Mouse (Mus musculus) midbrain, embryonic 14.5 days (tissue): ENCODE measurements around the gene Gm20388. TPM values are rescaled to one million over a fixed set of nuclear protein-coding genes. Genes with fewer than 3 reads are reported as not detected.

Experiments used
- ATAC-seq: fragments of 200-750 bp; cut with Nextera tagmentation; 2 replicates; pipeline ENCODE4 v1.8.0; 2017; ENCODE audit warnings: moderate number of reproducible peaks, moderate library complexity; ENCODE audit not compliant: low FRiP score, low TSS enrichment
- DNase-seq: peaks from one replicate; pipeline ENCODE4 v3.0.0-alpha.2; 2015
- H3K27ac ChIP-seq: fragments of 300-500 bp; sonication (generic); replicated peaks from 2 replicates; pipeline ENCODE4 v1.5.1; 2014; ENCODE audit warnings: mild to moderate bottlenecking, low read depth, low read length, moderate library complexity
- H3K27me3 ChIP-seq: fragments of 300-500 bp; sonication (generic); 2 replicates; pipeline ENCODE4 v1.6.1; 2014; ENCODE audit warnings: low read length, control low read depth, mixed read lengths; ENCODE audit not compliant: control insufficient read depth, insufficient read depth
- H3K36me3 ChIP-seq: fragments of 300-500 bp; sonication (generic); 2 replicates; pipeline ENCODE4 v1.6.1; 2014; ENCODE audit warnings: low read length, control low read depth; ENCODE audit not compliant: control insufficient read depth, insufficient read depth
- H3K4me1 ChIP-seq: fragments of 300-500 bp; sonication (generic); 2 replicates; pipeline ENCODE4 v1.6.1; 2014; ENCODE audit warnings: mild to moderate bottlenecking, antibody characterized with exemption, low read length, control low read depth; ENCODE audit not compliant: control insufficient read depth, insufficient read depth
- H3K4me2 ChIP-seq: fragments of 300-500 bp; sonication (generic); 2 replicates; pipeline ENCODE4 v1.6.1; 2014; ENCODE audit warnings: mild to moderate bottlenecking, low read length, moderate library complexity
- H3K4me3 ChIP-seq: fragments of 300-500 bp; sonication (generic); replicated peaks from 2 replicates; pipeline ENCODE4 v1.5.1; 2014; ENCODE audit warnings: low read depth, low read length
- H3K9ac ChIP-seq: fragments of 300-500 bp; sonication (generic); replicated peaks from 2 replicates; pipeline ENCODE4 v1.6.1; 2014; ENCODE audit warnings: mild to moderate bottlenecking, low read length, moderate library complexity
- H3K9me3 ChIP-seq: fragments of 300-500 bp; sonication (generic); 2 replicates; pipeline ENCODE4 v1.6.1; 2016; ENCODE audit warnings: low read length, control low read depth, mixed read lengths; ENCODE audit not compliant: control insufficient read depth
- WGBS: fragments of 180-500 bp; shearing (Covaris S2); extraction: QIAGEN DNeasy Blood & Tissue Kit; methylation state at CpG from one replicate; pipeline ENCODE4 v1.1.7; 2014; 5-methylcytosine and 5-hydroxymethylcytosine counted together
- polyA plus RNA-seq: library from polyadenylated mRNA; unstranded; fragments of >200 nt; fragmentation: Nextera tagmentation; extraction: Ambion mirVana; gene quantifications from 2 replicates; pipeline ENCODE4 v1.2.1, GENCODE M21; 2014

Gene Gm20388
- polyA plus RNA-seq, 1 experiment from 2014 or later, result 4.1 TPM

GRCm38 (mm10) chr8:124180681-124181445, 4270.2 kb downstream of the Gm20388 start:
- DNase-seq (no peak), ATAC-seq (no peak)
- Histone ChIP-seq H3K9ac (no peak overlapping the region), H3K27me3 (no peaks in the 10 kb centered on the region), H3K4me1 (peaks cover 11% of the 10 kb centered on the region; the same call in 1 of the 2 replicates), H3K27ac (no peak overlapping the region), H3K36me3 (no peaks in the 10 kb centered on the region), H3K4me3 (no peak overlapping the region), H3K9me3 (no peaks in the 10 kb centered on the region), H3K4me2 (no peak overlapping the region)
- 62% methylated on average over 5 of the region's 5 CpGs for WGBS

DNA sequence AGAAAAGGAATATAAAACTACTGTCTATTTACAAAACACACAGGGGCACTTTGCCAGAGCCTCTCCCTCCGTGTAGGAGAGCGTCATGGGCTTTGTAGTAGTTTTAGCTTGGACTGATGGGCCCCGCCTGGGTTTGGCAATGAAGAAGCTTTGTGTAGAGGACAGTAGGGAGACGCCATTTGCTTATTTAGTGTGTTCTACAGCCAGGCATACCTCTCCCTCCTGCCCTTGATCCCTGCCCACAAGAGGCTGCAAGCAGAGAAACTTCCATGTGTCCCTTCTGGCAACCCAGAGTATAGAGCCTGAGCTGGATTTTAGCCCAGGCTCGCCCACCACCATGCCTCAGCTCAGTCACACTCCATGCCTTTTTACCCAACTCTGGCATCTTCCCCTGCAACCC, 4271.1 kb downstream of the Gm20388 start:
- Histone ChIP-seq H3K4me3 (no peak overlapping the region), H3K27ac (no peak overlapping the region), H3K4me2 (no peak overlapping the region), H3K27me3 (no peaks in the 10 kb centered on the region), H3K9me3 (no peaks in the 10 kb centered on the region), H3K4me1 (peaks cover 10% of the 10 kb centered on the region; the same call in 1 of the 2 replicates), H3K36me3 (no peaks in the 10 kb centered on the region), H3K9ac (no peak overlapping the region)
- no peak for DNase-seq
- ATAC-seq, result no peak
- 86% methylated on average over 5 of the region's 5 CpGs for WGBS

GRCm38 (mm10) chr8:124182224-124182623, 4271.6 kb downstream of the Gm20388 start:
- DNase-seq (no peak), ATAC-seq (no peak)
- Histone ChIP-seq H3K4me3 (no peak overlapping the region), H3K36me3 (no peaks in the 10 kb centered on the region), H3K9me3 (no peaks in the 10 kb centered on the region), H3K27ac (no peak overlapping the region; the same call in 1 of the 2 replicates), H3K4me2 (no peak overlapping the region), H3K4me1 (peaks cover 9% of the 10 kb centered on the region; the same call in 1 of the 2 replicates), H3K27me3 (no peaks in the 10 kb centered on the region), H3K9ac (no peak overlapping the region)
- WGBS, result 70% methylated on average over 13 of the region's 13 CpGs

- DNase-seq, result no peak
- Histone ChIP-seq H3K36me3 (no peaks in the 10 kb centered on the region), H3K9ac (no peak overlapping the region), H3K27me3 (no peaks in the 10 kb centered on the region), H3K4me2 (no peak overlapping the region), H3K27ac (no peak overlapping the region; the same call in 1 of the 2 replicates), H3K9me3 (no peaks in the 10 kb centered on the region), H3K4me3 (no peak overlapping the region), H3K4me1 (peaks cover 9% of the 10 kb centered on the region; the same call in 1 of the 2 replicates)
- no peak for ATAC-seq
- WGBS, result 55% methylated on average over 3 of the region's 3 CpGs
Observed at GRCm38 (mm10) chr8:124184078-124184477, 4273.4 kb downstream of the Gm20388 start.

GRCm38 (mm10) chr8:124184507-124184906, 4273.9 kb downstream of the Gm20388 start:
- Histone ChIP-seq H3K9me3 (no peaks in the 10 kb centered on the region), H3K4me3 (no peak overlapping the region), H3K27me3 (no peaks in the 10 kb centered on the region), H3K4me2 (no peak overlapping the region), H3K27ac (0 out of 2 replicates have a peak overlapping the region, but pooled peaks have one; percentile 5), H3K4me1 (peaks cover 9% of the 10 kb centered on the region; the same call in 1 of the 2 replicates), H3K36me3 (no peaks in the 10 kb centered on the region), H3K9ac (no peak overlapping the region)
- DNase-seq (peak; percentile 50), ATAC-seq (no peak; the same call in 1 of the 2 replicates)
- 40% methylated on average over 2 of the region's 2 CpGs for WGBS

DNA sequence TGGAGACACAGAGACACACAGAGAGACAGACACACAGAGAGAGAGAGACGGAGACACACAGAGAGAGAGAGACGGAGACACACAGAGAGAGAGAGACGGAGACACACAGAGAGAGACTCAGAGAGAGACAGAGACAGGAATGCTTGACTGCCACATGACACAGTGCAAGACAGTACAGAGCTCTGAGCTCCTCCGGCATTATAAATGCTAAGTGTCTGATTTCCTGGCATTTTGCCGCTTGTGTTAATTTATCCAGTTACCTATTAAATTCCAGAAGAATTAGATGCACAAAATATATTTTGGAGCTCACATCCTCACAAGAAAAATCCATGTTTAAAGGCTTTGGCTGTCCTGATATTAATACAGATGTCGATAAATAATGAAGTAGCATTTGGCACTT, 4274.4 kb downstream of the Gm20388 start:
- DNase-seq (peak; percentile 59), ATAC-seq (no peak)
- WGBS, result 75% methylated on average over 6 of the region's 6 CpGs
- Histone ChIP-seq H3K4me1 (peaks cover 9% of the 10 kb centered on the region; the same call in 1 of the 2 replicates), H3K9me3 (no peaks in the 10 kb centered on the region), H3K4me2 (no peak overlapping the region), H3K36me3 (no peaks in the 10 kb centered on the region), H3K27ac (0 out of 2 replicates have a peak overlapping the region, but pooled peaks have one; percentile 13), H3K4me3 (no peak overlapping the region), H3K9ac (no peak overlapping the region), H3K27me3 (no peaks in the 10 kb centered on the region)

- DNase-seq, result no peak
- no peaks in the 10 kb centered on the region for H3K9me3 ChIP-seq
- no peak for ATAC-seq
- H3K36me3 ChIP-seq, result no peaks in the 10 kb centered on the region
- no peak overlapping the region for H3K27ac ChIP-seq
- H3K4me1 ChIP-seq, result no peaks in the 10 kb centered on the region
- no peak overlapping the region for H3K9ac ChIP-seq
- H3K27me3 ChIP-seq, result no peaks in the 10 kb centered on the region
- H3K4me2 ChIP-seq, result no peak overlapping the region
- WGBS, result 88% methylated on average over 7 of the region's 7 CpGs
- no peak overlapping the region for H3K4me3 ChIP-seq
Observed at GRCm38 (mm10) chr8:124190388-124190787, 4279.7 kb downstream of the Gm20388 start.

DNA sequence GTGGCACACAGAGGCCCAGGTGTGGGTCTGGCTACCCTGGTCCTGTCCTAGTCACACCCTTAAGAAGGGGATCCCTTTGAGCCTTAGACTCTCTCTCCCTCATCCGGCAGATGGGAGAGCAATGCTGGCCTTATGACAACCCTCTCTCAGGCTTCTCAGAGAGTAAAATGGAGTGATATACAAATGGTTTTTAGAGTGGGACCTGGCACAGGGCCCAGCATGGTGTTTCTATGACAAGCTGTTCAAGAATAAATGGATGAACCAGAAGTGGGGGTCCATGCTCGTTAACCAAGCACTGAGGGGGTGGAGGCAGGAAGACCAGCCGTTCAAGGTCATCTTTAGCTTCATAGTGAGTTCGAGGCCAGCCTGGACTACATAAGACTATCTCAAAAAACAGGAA, 4281.6 kb downstream of the Gm20388 start:
- H3K9ac ChIP-seq, result no peak overlapping the region

GRCm38 (mm10) chr8:124192976-124193375, 4282.3 kb downstream of the Gm20388 start:
- H3K9me3 ChIP-seq, result no peaks in the 10 kb centered on the region
- H3K9ac ChIP-seq, result no peak overlapping the region
- no peak overlapping the region for H3K27ac ChIP-seq
- H3K36me3 ChIP-seq, result no peaks in the 10 kb centered on the region
- ATAC-seq (no peak), DNase-seq (no peak)
- H3K4me3 ChIP-seq, result no peak overlapping the region
- no peaks in the 10 kb centered on the region for H3K4me1 ChIP-seq
- 92% methylated on average over 10 of the region's 10 CpGs for WGBS
- H3K27me3 ChIP-seq, result no peaks in the 10 kb centered on the region
- H3K4me2 ChIP-seq, result no peak overlapping the region

More for the DNA sequence above, 4281.6 kb downstream of the Gm20388 start:
- no peaks in the 10 kb centered on the region for H3K9me3 ChIP-seq
- ATAC-seq, result no peak
- H3K4me3 ChIP-seq, result no peak overlapping the region
- no peaks in the 10 kb centered on the region for H3K27me3 ChIP-seq
- no peaks in the 10 kb centered on the region for H3K4me1 ChIP-seq
- no peak overlapping the region for H3K4me2 ChIP-seq
- H3K36me3 ChIP-seq, result no peaks in the 10 kb centered on the region
- WGBS, result 92% methylated on average over 4 of the region's 4 CpGs
- no peak for DNase-seq
- no peak overlapping the region for H3K27ac ChIP-seq
